Mouse (Mus musculus): ENCODE measurements around the gene Gas6. TPM values are rescaled to one million over a fixed set of nuclear protein-coding genes. Genes with fewer than 3 reads are reported as not detected.

The Gas6 gene
- polyA plus RNA-seq, 1 experiment from 2014 or later, result 4.7 TPM

DNA sequence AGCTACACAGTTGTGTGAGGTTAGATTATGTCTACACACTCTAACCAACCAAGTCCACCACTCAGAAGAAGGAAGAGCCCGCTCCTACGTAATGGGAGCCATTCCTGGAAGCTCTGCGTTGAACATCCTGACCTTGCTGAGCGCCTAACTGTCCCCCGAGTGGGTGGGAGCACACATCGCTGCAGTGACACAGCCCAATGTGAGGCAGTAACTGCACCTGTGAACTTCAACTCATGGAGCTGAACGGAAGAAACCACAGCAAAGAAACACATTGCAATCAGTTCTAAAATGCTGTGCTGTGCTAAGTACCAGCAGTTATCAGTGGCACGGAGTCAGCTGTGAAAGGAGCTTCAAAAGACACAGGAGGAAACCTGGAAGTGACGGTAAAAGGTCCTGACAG lies 66.1 kb downstream of the Gas6 start:
- H3K27ac ChIP-seq, result no peak overlapping the region
- peaks cover 3% of the 10 kb centered on the region; the same call in 1 of the 2 replicates for H3K27me3 ChIP-seq
- WGBS (ENCODE audit: insufficient replicate concordance), result 60% methylated on average over 9 of the region's 9 CpGs
- no peak overlapping the region for H3K4me3 ChIP-seq (replicated peaks)
- H3K4me1 ChIP-seq (replicated peaks), result no peaks in the 10 kb centered on the region
- ATAC-seq (ENCODE audit: low read depth), result no peak
- DNase-seq, result no peak
- no peaks in the 10 kb centered on the region for H3K9me3 ChIP-seq (replicated peaks)
- H3K9ac ChIP-seq, result no peak overlapping the region
- H3K36me3 ChIP-seq, result no peaks in the 10 kb centered on the region
- H3K4me2 ChIP-seq, result no peak overlapping the region

DNA sequence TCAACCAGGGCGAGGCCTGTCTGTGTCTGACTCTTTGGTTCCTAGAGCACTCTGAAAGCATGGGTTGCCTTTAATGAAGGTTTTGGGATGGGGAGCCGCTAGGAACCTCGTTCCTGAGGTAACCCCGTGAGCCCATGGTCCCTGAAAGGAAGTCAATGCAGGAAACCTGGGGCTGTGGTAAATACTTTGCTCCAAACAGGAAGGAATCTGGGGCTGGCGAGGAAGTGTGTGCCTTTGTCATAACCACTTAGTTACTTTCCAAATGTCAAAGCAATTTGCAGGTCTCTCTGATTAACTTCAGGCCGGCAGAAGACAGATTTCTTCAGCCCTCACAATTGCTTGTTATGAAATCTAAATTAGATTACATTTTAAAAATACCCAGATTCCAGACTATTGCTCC lies 66.9 kb downstream of the Gas6 start:
- no peak overlapping the region for H3K4me2 ChIP-seq
- DNase-seq (no peak), ATAC-seq (ENCODE audit: low read depth) (no peak)
- H3K9ac ChIP-seq, result no peak overlapping the region
- H3K4me3 ChIP-seq (replicated peaks), result no peak overlapping the region
- no peaks in the 10 kb centered on the region for H3K4me1 ChIP-seq (replicated peaks)
- H3K36me3 ChIP-seq, result no peaks in the 10 kb centered on the region
- WGBS (ENCODE audit: insufficient replicate concordance), result 22% methylated on average over 6 of the region's 6 CpGs
- H3K27me3 ChIP-seq, result no peaks in the 10 kb centered on the region; the same call in 1 of the 2 replicates
- no peaks in the 10 kb centered on the region for H3K9me3 ChIP-seq (replicated peaks)
- H3K27ac ChIP-seq, result no peak overlapping the region

DNA sequence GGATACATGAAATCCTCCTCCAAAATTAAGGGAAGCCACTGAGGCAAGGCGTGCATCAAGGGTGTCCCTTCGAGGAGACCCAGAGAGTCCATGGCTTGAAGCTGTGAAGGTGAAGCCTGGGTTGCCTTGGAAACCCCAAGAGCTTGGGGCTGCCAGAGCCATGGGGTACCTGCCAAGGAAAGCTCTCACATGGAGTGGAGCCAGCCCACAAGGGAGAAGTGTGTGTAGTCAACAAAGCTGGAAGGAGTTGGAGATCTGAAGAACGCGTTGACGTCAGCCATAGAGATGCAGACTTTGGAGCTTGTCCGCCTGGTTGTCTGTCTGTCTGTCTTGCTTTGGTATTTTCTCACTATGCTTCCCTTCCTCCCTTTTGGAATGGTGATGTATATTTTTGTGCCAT lies 73.3 kb downstream of the Gas6 start:
- no peak overlapping the region for H3K4me3 ChIP-seq (replicated peaks)
- H3K4me1 ChIP-seq (replicated peaks), result no peaks in the 10 kb centered on the region
- H3K4me2 ChIP-seq, result no peak overlapping the region
- H3K27me3 ChIP-seq, result no peaks in the 10 kb centered on the region; the same call in 1 of the 2 replicates
- H3K27ac ChIP-seq, result no peak overlapping the region
- WGBS (ENCODE audit: insufficient replicate concordance), result 82% methylated on average over 6 of the region's 6 CpGs
- no peaks in the 10 kb centered on the region for H3K36me3 ChIP-seq
- H3K9ac ChIP-seq, result no peak overlapping the region
- ATAC-seq (ENCODE audit: low read depth) (no peak), DNase-seq (no peak)
- no peaks in the 10 kb centered on the region for H3K9me3 ChIP-seq (replicated peaks)

DNA sequence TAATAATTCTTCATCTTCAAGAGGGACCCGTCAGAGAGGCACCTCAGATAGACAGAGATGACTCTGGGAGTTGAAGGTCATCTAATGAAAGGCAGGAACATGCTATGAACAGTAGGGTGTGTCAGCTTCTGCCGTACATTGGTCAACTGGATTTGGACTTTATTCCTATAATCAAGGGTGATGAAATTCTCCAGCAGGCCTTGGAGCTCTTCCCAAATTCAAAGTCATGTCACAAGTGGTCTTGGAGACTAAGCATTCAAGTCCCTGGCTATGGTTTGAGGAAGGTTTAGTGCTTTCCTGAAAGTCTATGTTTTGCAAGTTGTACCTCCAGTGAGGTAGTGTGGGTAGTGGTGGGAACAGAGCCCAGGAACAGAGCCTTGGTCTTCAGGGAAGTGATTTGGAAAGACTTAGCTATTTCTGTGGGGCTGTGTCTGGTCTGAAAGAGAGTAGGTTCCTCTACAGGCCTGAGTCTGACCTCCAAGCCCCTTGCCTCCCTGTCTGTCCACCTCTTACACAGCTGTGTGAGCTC lies 75.1 kb downstream of the Gas6 start:
- Histone ChIP-seq H3K27me3 (no peaks in the 10 kb centered on the region), H3K4me3 (replicated peaks) (no peak overlapping the region), H3K9ac (no peak overlapping the region), H3K27ac (no peak overlapping the region), H3K9me3 (replicated peaks) (no peaks in the 10 kb centered on the region), H3K4me2 (no peak overlapping the region), H3K36me3 (no peaks in the 10 kb centered on the region), H3K4me1 (replicated peaks) (no peaks in the 10 kb centered on the region)
- ATAC-seq (ENCODE audit: low read depth) (no peak), DNase-seq (no peak)
- 49% methylated on average over 2 of the region's 2 CpGs for WGBS (ENCODE audit: insufficient replicate concordance)

DNA sequence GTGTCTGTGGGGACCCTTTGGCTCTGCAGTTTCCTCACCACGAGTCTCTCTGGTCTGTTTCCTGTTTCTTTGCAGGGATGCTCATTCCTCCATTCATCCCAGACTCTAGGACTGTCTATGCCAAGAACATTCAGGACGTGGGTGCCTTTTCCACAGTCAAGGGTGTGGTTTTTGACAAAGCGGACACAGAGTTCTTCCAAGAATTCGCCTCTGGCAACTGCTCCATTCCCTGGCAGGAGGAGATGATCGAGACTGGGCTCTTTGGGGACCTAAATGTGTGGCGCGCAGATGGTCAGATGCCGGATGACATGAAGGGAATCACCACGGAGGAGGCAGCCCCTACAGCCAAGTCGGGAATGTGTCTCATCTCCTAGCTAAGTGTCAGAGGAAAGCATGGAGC lies 78.4 kb downstream of the Gas6 start:
- no peak overlapping the region for H3K4me2 ChIP-seq
- H3K4me3 ChIP-seq (replicated peaks), result no peak overlapping the region
- H3K9me3 ChIP-seq (replicated peaks), result no peaks in the 10 kb centered on the region
- DNase-seq (no peak), ATAC-seq (ENCODE audit: low read depth) (no peak)
- WGBS (ENCODE audit: insufficient replicate concordance), result 58% methylated on average over 10 of the region's 10 CpGs
- no peaks in the 10 kb centered on the region for H3K36me3 ChIP-seq
- H3K27me3 ChIP-seq, result no peaks in the 10 kb centered on the region
- no peaks in the 10 kb centered on the region for H3K4me1 ChIP-seq (replicated peaks)
- H3K9ac ChIP-seq, result no peak overlapping the region
- no peak overlapping the region for H3K27ac ChIP-seq

Other genes starting within 250 kb of the Gas6 start
- 0.07 and 0.57 TPM in 2 replicates for gene Adprhl1, start 240.3 kb downstream of the Gas6 start, polyA plus RNA-seq (2015; fragmentation: Nextera tagmentation; extraction: Ambion mirVana)
- gene Dcun1d2, start 206.4 kb downstream of the Gas6 start, polyA plus RNA-seq (2015; fragmentation: Nextera tagmentation; extraction: Ambion mirVana), result 11.1 and 12.6 TPM in 2 replicates
- gene Tmco3, start 206.3 kb downstream of the Gas6 start, polyA plus RNA-seq (2015; fragmentation: Nextera tagmentation; extraction: Ambion mirVana), result 5.2 and 7.2 TPM in 2 replicates
- gene Tfdp1, start 155.7 kb downstream of the Gas6 start, polyA plus RNA-seq (2015; fragmentation: Nextera tagmentation; extraction: Ambion mirVana), result 124 and 150 TPM in 2 replicates
- not detected in 2 replicates for gene Atp4b, start 97.7 kb downstream of the Gas6 start, polyA plus RNA-seq (2015; fragmentation: Nextera tagmentation; extraction: Ambion mirVana)
- not detected in 2 replicates for gene Grk1, start 89.4 kb downstream of the Gas6 start, polyA plus RNA-seq (2015; fragmentation: Nextera tagmentation; extraction: Ambion mirVana)
- gene Tmem255b, start 59.3 kb downstream of the Gas6 start, polyA plus RNA-seq (2015; fragmentation: Nextera tagmentation; extraction: Ambion mirVana), result not detected in 2 replicates
- gene 1700029H14Rik, start 68.0 kb upstream of the Gas6 start, polyA plus RNA-seq (2015; fragmentation: Nextera tagmentation; extraction: Ambion mirVana), result not detected in 2 replicates
- gene Rasa3, start 183.1 kb upstream of the Gas6 start, polyA plus RNA-seq (2015; fragmentation: Nextera tagmentation; extraction: Ambion mirVana), result 15.9 and 19.1 TPM in 2 replicates
- gene Cfap97d2, start 211.4 kb upstream of the Gas6 start, polyA plus RNA-seq (2015; fragmentation: Nextera tagmentation; extraction: Ambion mirVana), result not detected in 2 replicates